Mouse (Mus musculus): ENCODE measurements around the gene Epha7. TPM values are rescaled to one million over a fixed set of nuclear protein-coding genes. Genes with fewer than 3 reads are reported as not detected.

Gene Epha7
- total and polyA plus RNA-seq, 3 experiments = not detected

- TF ChIP-seq TBP (IDR thresholded peaks at IDR 0.05; ENCODE audit: low read depth, low read length) (no peak), POLR2AphosphoS5 (IDR thresholded peaks at IDR 0.05; ENCODE audit: borderline replicate concordance, low read depth, low read length) (no peak), ZNF384 (IDR thresholded peaks at IDR 0.05; ENCODE audit: low read depth, low read length) (no peak), ETS1 (IDR thresholded peaks at IDR 0.05; ENCODE audit: low read depth, low read length) (no peak), CTCF (IDR thresholded peaks at IDR 0.05 in 2 of 3, conservative IDR thresholded peaks at IDR 0.05 in 1 of 3; ENCODE audit: control insufficient read depth in 1 of 3, insufficient read depth in 1 of 3, low read depth in 2 of 3, low read length in 3 of 3, poor library complexity in 1 of 3, severe bottlenecking in 1 of 3) (no peak), SIN3A (IDR thresholded peaks at IDR 0.05; ENCODE audit: low read length) (no peak), TAL1 (IDR thresholded peaks at IDR 0.05; ENCODE audit: low read length) (no peak), ZKSCAN1 (IDR thresholded peaks at IDR 0.05; ENCODE audit: low read depth, low read length) (no peak), MAFK (IDR thresholded peaks at IDR 0.05; ENCODE audit: borderline replicate concordance, low read depth, low read length) (no peak), RAD21 (IDR thresholded peaks at IDR 0.05; ENCODE audit: low read depth, low read length) (no peak), TCF12 (IDR thresholded peaks at IDR 0.05; ENCODE audit: low read depth, low read length) (no peak), MEF2A (IDR thresholded peaks at IDR 0.05; ENCODE audit: extremely low read depth, insufficient replicate concordance, low read depth, low read length, poor library complexity, severe bottlenecking) (no peak)
- H3K27me3 ChIP-seq (ENCODE audit: control insufficient read depth in 1 of 2, insufficient read depth in 2 of 2, low read length in 2 of 2) = no peaks in the 10 kb centered on the region
- H3K79me2 ChIP-seq (ENCODE audit: control insufficient read depth, insufficient read depth, low read length, poor library complexity) = no peaks in the 10 kb centered on the region
- H3K36me3 ChIP-seq (ENCODE audit: control insufficient read depth in 1 of 2, insufficient read depth in 2 of 2, low read length in 2 of 2) = no peaks in the 10 kb centered on the region
- H3K9ac ChIP-seq (ENCODE audit: control insufficient read depth, low read depth, low read length, poor library complexity, severe bottlenecking) = no peak overlapping the region
- H3K27ac ChIP-seq (ENCODE audit: control insufficient read depth, low read depth, low read length) = no peak overlapping the region
- no peaks in the 10 kb centered on the region for H3K9me3 ChIP-seq (replicated peaks; ENCODE audit: insufficient read depth, low read length)
- no peak for DNase-seq (ENCODE audit: low read depth, low spot score)
- no peaks in the 10 kb centered on the region for H3K4me1 ChIP-seq (ENCODE audit: control insufficient read depth in 1 of 2, insufficient read depth in 2 of 2, low read length in 2 of 2)
- no peak overlapping the region for H3K4me3 ChIP-seq (ENCODE audit: control insufficient read depth in 1 of 2, insufficient read depth in 1 of 2, low read depth in 2 of 2, low read length in 2 of 2)
Measured at GRCm38 (mm10) chr4:29010333-29010732, 197.4 kb downstream of the Epha7 start.

All from MEL (cell line).